Mouse (Mus musculus) E14TG2a.4 (cell line): ENCODE results near the gene Srsf2.

Source experiments
- CTCF ChIP-seq: conservative IDR thresholded peaks from 2 replicates; pipeline ENCODE4 v1.5.1; 2014; ENCODE audit warnings: low read length
- NANOG ChIP-seq: IDR thresholded peaks from 2 replicates; pipeline ENCODE4 v1.6.1; 2014; ENCODE audit warnings: borderline replicate concordance, low read length, mixed read lengths

- TF ChIP-seq CTCF: no peak
- no peak for TF ChIP-seq NANOG
These were observed 39.9 kb downstream of the Srsf2 start for GRCm38 (mm10) chr11:116812793-116813529.
